Mouse (Mus musculus): ENCODE measurements around the gene Gm47955. TPM values are rescaled to one million over a fixed set of nuclear protein-coding genes. Genes with fewer than 3 reads are reported as not detected.
"Not testable (repeated sequence)": the region's sequence is repeated elsewhere in the genome, so short reads cannot be mapped to it uniquely, and the experiment has no call there.

Gm47955 gene
- polyA plus RNA-seq (2014; fragmentation: Nextera tagmentation; extraction: Ambion mirVana), result not detected in 2 replicates

DNA sequence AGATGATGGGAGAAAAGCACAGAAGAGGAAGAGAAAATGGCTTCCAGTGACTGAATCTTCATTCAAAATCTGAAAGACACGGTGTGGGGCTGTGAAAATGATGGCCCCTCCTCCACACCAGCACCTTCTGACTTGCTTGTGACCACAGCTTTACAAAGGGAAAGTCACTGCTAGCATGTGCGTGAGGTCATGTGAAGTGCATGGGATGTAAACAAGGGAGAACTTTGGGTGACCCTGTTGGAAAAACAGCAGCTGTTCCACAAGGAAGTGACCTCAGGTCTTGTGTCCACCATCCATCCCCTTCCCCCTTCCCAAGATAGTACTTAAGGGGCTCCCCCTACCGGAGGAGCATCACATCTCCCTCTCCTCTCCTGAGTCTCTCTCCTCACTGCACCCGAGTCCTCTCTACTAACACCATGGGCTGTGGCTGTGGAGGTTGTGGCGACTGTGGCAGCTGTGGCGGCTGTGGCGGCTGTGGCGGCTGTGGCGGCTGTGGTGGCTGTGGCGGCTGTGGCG is at the start of gene Gm47955:
Gene Gm47955, plus strand, starts transcription at position 417 of the 516 bp plus-strand sequence.
- Histone ChIP-seq H3K9ac (ENCODE audit: low read length) (no peak within 1 kb of the TSS), H3K4me1 (ENCODE audit: control insufficient read depth, insufficient read depth, low read length) (no peaks in the 10 kb centered on the region), H3K9me3 (replicated peaks; ENCODE audit: control insufficient read depth, low read length) (no peaks in the 10 kb centered on the region), H3K4me2 (ENCODE audit: low read length) (no peak within 1 kb of the TSS), H3K4me3 (ENCODE audit: low read depth, low read length) (no peak within 1 kb of the TSS), H3K27ac (ENCODE audit: low read depth, low read length) (no peak within 1 kb of the TSS), H3K27me3 (replicated peaks; ENCODE audit: control insufficient read depth, insufficient read depth, low read length) (no peaks in the 10 kb centered on the region), H3K36me3 (ENCODE audit: control insufficient read depth, insufficient read depth, low read length) (no peaks in the 10 kb centered on the region)
- DNase-seq (ENCODE audit: low spot score) (no peak), ATAC-seq (no peak)
- 91% methylated on average over 11 of the region's 11 CpGs for WGBS

DNA sequence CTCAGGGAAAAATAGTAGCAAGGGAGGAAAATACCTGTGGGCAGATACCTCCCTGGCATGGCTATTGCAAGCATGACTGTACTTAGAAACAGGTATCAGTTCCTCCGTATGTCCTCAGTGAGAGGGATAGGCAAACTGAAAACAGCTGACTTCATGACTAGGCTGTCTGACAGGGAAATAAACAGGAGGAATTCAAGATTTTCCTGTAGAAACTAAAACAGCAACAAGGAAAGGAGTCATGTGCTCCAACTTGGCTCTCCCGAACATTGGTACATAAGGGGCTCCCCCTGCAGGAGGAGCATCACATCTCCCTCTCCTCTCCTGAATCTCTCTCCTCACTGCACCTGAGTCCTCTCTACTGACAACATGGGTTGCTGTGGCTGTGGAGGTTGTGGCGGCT is 47.1 kb upstream of the Gm47955 start, which contains the start of gene A030005L19Rik:
Gene A030005L19Rik, plus strand, starts transcription at position 301 of the 400 bp plus-strand sequence.
- H3K9ac ChIP-seq (ENCODE audit: low read length), result no peak within 1 kb of the TSS
- no peaks in the 10 kb centered on the region for H3K36me3 ChIP-seq (ENCODE audit: control insufficient read depth, insufficient read depth, low read length)
- 90% methylated on average over 3 of the region's 3 CpGs for WGBS
- no peak within 1 kb of the TSS for H3K4me3 ChIP-seq (ENCODE audit: low read depth, low read length)
- no peaks in the 10 kb centered on the region for H3K4me1 ChIP-seq (ENCODE audit: control insufficient read depth, insufficient read depth, low read length)
- ATAC-seq (no peak), DNase-seq (ENCODE audit: low spot score) (no peak)
- H3K27ac ChIP-seq (ENCODE audit: low read depth, low read length), result no peak within 1 kb of the TSS
- H3K9me3 ChIP-seq (replicated peaks; ENCODE audit: control insufficient read depth, low read length), result no peaks in the 10 kb centered on the region
- no peaks in the 10 kb centered on the region for H3K27me3 ChIP-seq (replicated peaks; ENCODE audit: control insufficient read depth, insufficient read depth, low read length)
- no peak within 1 kb of the TSS for H3K4me2 ChIP-seq (ENCODE audit: low read length)

DNA sequence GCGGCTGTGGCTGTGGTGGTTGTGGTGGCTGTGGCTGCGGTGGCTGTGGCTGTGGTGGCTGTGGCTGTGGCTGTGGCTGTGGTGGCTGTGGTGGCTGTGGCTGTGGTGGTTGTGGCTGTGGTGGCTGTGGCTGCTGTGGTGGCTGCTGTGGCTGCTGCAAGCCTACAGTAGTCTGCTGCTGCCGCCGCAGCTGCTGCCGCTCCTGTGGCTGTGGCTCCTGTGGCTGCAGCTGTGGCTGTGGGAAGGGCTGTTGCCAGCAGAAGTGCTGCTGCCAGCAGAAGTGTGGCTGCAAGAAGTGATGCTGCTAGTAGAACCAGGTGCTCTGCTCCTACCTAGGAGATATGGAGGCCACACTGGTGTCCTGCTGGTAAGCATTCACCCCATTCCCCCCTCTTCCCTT is 46.7 kb upstream of the Gm47955 start:
- H3K27me3 ChIP-seq (replicated peaks; ENCODE audit: control insufficient read depth, insufficient read depth, low read length); H3K27ac ChIP-seq (ENCODE audit: low read depth, low read length); ATAC-seq; H3K36me3 ChIP-seq (ENCODE audit: control insufficient read depth, insufficient read depth, low read length); H3K9me3 ChIP-seq (replicated peaks; ENCODE audit: control insufficient read depth, low read length); H3K4me1 ChIP-seq (ENCODE audit: control insufficient read depth, insufficient read depth, low read length); H3K4me2 ChIP-seq (ENCODE audit: low read length); DNase-seq (ENCODE audit: low spot score); H3K4me3 ChIP-seq (ENCODE audit: low read depth, low read length); H3K9ac ChIP-seq (ENCODE audit: low read length): not testable (repeated sequence)
- WGBS, result 92% methylated on average over 5 of the region's 5 CpGs

DNA sequence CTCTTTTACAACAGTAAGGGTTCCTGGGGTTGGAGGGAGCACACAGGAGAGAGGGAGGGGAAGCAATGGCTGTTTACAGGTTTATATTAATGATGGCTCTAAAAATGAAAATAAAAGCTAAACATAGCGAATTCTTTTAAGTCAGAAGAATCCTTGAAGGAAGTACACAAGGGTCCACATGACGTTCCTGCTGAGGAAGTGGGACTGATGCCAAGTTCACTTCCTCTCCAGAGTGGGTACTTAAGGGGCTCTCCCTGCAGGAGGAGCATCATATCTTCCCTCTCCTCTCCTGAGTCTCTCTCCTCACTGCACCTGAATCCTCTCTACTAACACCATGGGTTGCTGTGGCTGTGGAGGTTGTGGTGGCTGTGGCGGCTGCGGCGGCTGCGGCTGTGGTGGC is 35.4 kb upstream of the Gm47955 start, which contains the start of gene A030014E15Rik:
Gene A030014E15Rik, plus strand, starts transcription at position 268 of the 400 bp plus-strand sequence.
- Histone ChIP-seq H3K36me3 (ENCODE audit: control insufficient read depth, insufficient read depth, low read length) (no peaks in the 10 kb centered on the region), H3K27ac (ENCODE audit: low read depth, low read length) (no peak within 1 kb of the TSS), H3K9ac (ENCODE audit: low read length) (no peak within 1 kb of the TSS), H3K4me2 (ENCODE audit: low read length) (no peak within 1 kb of the TSS), H3K4me1 (ENCODE audit: control insufficient read depth, insufficient read depth, low read length) (no peaks in the 10 kb centered on the region), H3K27me3 (replicated peaks; ENCODE audit: control insufficient read depth, insufficient read depth, low read length) (no peaks in the 10 kb centered on the region), H3K4me3 (ENCODE audit: low read depth, low read length) (no peak within 1 kb of the TSS), H3K9me3 (replicated peaks; ENCODE audit: control insufficient read depth, low read length) (no peaks in the 10 kb centered on the region)
- DNase-seq (ENCODE audit: low spot score) (no peak), ATAC-seq (no peak)
- 88% methylated on average over 6 of the region's 6 CpGs for WGBS

GRCm38 (mm10) chr1:82930558-82930957 is 29.5 kb upstream of the Gm47955 start:
- not testable (repeated sequence) for H3K36me3 ChIP-seq (ENCODE audit: control insufficient read depth, insufficient read depth, low read length); H3K4me2 ChIP-seq (ENCODE audit: low read length); H3K4me1 ChIP-seq (ENCODE audit: control insufficient read depth, insufficient read depth, low read length); H3K4me3 ChIP-seq (ENCODE audit: low read depth, low read length); DNase-seq (ENCODE audit: low spot score); ATAC-seq; H3K9me3 ChIP-seq (replicated peaks; ENCODE audit: control insufficient read depth, low read length); H3K9ac ChIP-seq (ENCODE audit: low read length); H3K27me3 ChIP-seq (replicated peaks; ENCODE audit: control insufficient read depth, insufficient read depth, low read length); H3K27ac ChIP-seq (ENCODE audit: low read depth, low read length)
- 89% methylated on average over 2 of the region's 3 CpGs for WGBS

GRCm38 (mm10) chr1:82931326-82931725 is 28.8 kb upstream of the Gm47955 start, which contains the start of gene Gm6217:
Gm6217 (minus strand) TSS chr1:82931399.
- DNase-seq (ENCODE audit: low spot score); H3K9me3 ChIP-seq (replicated peaks; ENCODE audit: control insufficient read depth, low read length); H3K9ac ChIP-seq (ENCODE audit: low read length); H3K4me3 ChIP-seq (ENCODE audit: low read depth, low read length); H3K27me3 ChIP-seq (replicated peaks; ENCODE audit: control insufficient read depth, insufficient read depth, low read length); H3K27ac ChIP-seq (ENCODE audit: low read depth, low read length); H3K36me3 ChIP-seq (ENCODE audit: control insufficient read depth, insufficient read depth, low read length); H3K4me2 ChIP-seq (ENCODE audit: low read length); H3K4me1 ChIP-seq (ENCODE audit: control insufficient read depth, insufficient read depth, low read length); ATAC-seq: not testable (repeated sequence)
- WGBS, result no CpG with 5 or more reads among the region's 6 CpGs

GRCm38 (mm10) chr1:82938666-82939065 is 21.4 kb upstream of the Gm47955 start:
- no peak for DNase-seq (ENCODE audit: low spot score)
- ATAC-seq, result no peak
- WGBS, result 94% methylated on average over 5 of the region's 5 CpGs
- Histone ChIP-seq H3K4me2 (ENCODE audit: low read length) (no peak overlapping the region), H3K9ac (ENCODE audit: low read length) (no peak overlapping the region), H3K4me1 (ENCODE audit: control insufficient read depth, insufficient read depth, low read length) (no peaks in the 10 kb centered on the region), H3K4me3 (ENCODE audit: low read depth, low read length) (no peak overlapping the region), H3K27ac (ENCODE audit: low read depth, low read length) (no peak overlapping the region), H3K9me3 (replicated peaks; ENCODE audit: control insufficient read depth, low read length) (no peaks in the 10 kb centered on the region), H3K27me3 (replicated peaks; ENCODE audit: control insufficient read depth, insufficient read depth, low read length) (no peaks in the 10 kb centered on the region), H3K36me3 (ENCODE audit: control insufficient read depth, insufficient read depth, low read length) (no peaks in the 10 kb centered on the region)

- H3K4me1 ChIP-seq (ENCODE audit: control insufficient read depth, insufficient read depth, low read length); H3K4me2 ChIP-seq (ENCODE audit: low read length); ATAC-seq; H3K4me3 ChIP-seq (ENCODE audit: low read depth, low read length); H3K9ac ChIP-seq (ENCODE audit: low read length); H3K36me3 ChIP-seq (ENCODE audit: control insufficient read depth, insufficient read depth, low read length); H3K9me3 ChIP-seq (replicated peaks; ENCODE audit: control insufficient read depth, low read length); H3K27me3 ChIP-seq (replicated peaks; ENCODE audit: control insufficient read depth, insufficient read depth, low read length); H3K27ac ChIP-seq (ENCODE audit: low read depth, low read length); DNase-seq (ENCODE audit: low spot score): not testable (repeated sequence)
- WGBS, result 90% methylated on average over 1 of the region's 2 CpGs
These were observed 17.6 kb upstream of the Gm47955 start for GRCm38 (mm10) chr1:82942505-82942904.

DNA sequence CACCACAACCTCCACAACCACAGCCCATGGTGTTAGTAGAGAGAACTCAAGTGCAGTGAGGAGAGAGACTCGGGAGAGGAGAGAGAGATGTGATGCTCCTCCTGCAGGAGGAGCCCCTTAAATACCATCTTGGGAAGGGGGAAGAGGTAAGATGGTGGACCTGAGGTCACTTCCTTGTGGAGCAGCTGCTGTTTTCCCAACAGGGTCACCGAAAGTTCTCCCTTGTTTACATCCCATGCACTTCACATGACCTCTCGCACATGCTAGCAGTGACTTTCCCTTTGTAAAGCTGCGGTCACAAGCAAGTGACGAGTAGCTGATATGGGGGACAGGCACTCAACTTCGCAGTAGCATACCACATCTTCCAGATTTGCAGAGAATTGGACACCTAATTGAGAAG is 16.8 kb upstream of the Gm47955 start, which contains the start of gene A030003K21Rik:
Gene A030003K21Rik, minus strand, starts transcription at position 94 of the 400 bp plus-strand sequence.
- ATAC-seq; H3K9me3 ChIP-seq (replicated peaks; ENCODE audit: control insufficient read depth, low read length); H3K36me3 ChIP-seq (ENCODE audit: control insufficient read depth, insufficient read depth, low read length); H3K4me2 ChIP-seq (ENCODE audit: low read length); H3K9ac ChIP-seq (ENCODE audit: low read length); H3K27ac ChIP-seq (ENCODE audit: low read depth, low read length); DNase-seq (ENCODE audit: low spot score); H3K27me3 ChIP-seq (replicated peaks; ENCODE audit: control insufficient read depth, insufficient read depth, low read length); H3K4me1 ChIP-seq (ENCODE audit: control insufficient read depth, insufficient read depth, low read length); H3K4me3 ChIP-seq (ENCODE audit: low read depth, low read length): not testable (repeated sequence)
- no CpG with 5 or more reads among the region's 6 CpGs for WGBS

Data from forebrain, embryonic 14.5 days (tissue).